ENCODE assay signal across 8 mouse cellular contexts in genomic region chr5:123133784-123134143, GRCm38 (mm10). TPM values are rescaled to one million over a fixed set of nuclear protein-coding genes. Genes with fewer than 3 reads are reported as not detected.
DNase-seq lines count a peak whose midpoint lies in the region; ATAC-seq lines count a peak whose summit lies in the region.

No protein-coding gene starts in this region.

- no peak overlapping the region for H3K9ac ChIP-seq in lung, embryonic 16.5 days (ENCODE audit: low read length)

- DNase-seq in adrenal gland, postnatal 25 days: peak; percentile 10
- no peak for DNase-seq in adrenal gland, postnatal 4 days (ENCODE audit: low spot score in 2 of 2)
- no peak for DNase-seq in lung, postnatal 25 days (ENCODE audit: low spot score)
- DNase-seq in limb, embryonic 10.5 days (ENCODE audit: low spot score): no peak
- DNase-seq in skeletal muscle tissue, adult 2 months (ENCODE audit: low read depth, low spot score): peak; percentile 50

- H3K27ac ChIP-seq in lung, embryonic 16.5 days (ENCODE audit: low read length): peak overlapping the region; percentile 100
- no peak overlapping the region for H3K27ac ChIP-seq in limb, embryonic 10.5 days

- peak overlapping the region; percentile 99; the same call in 1 of the 2 replicates for H3K4me2 ChIP-seq in lung, embryonic 16.5 days (ENCODE audit: low read depth, low read length)

- no peaks in the 10 kb centered on the region for H3K36me3 ChIP-seq in lung, embryonic 16.5 days (ENCODE audit: control insufficient read depth, insufficient read depth, low read length)
- peaks cover 51% of the 10 kb centered on the region for H3K36me3 ChIP-seq in limb, embryonic 10.5 days

- H3K4me1 ChIP-seq in lung, embryonic 16.5 days (replicated peaks; ENCODE audit: control insufficient read depth, insufficient read depth, low read length): peaks cover 65% of the 10 kb centered on the region
- H3K4me1 ChIP-seq in limb, embryonic 10.5 days: peaks cover 77% of the 10 kb centered on the region

- 19% methylated on average over 7 of the region's 7 CpGs for WGBS in lung, embryonic 16.5 days
- 46% methylated on average over 6 of the region's 7 CpGs for WGBS in limb, embryonic 10.5 days

- no peak for ATAC-seq in lung, embryonic 16.5 days (ENCODE audit: low read depth)
- no peak for ATAC-seq in megakaryocyte-erythroid progenitor cell, adult 5-6 weeks (replicated peaks; ENCODE audit: low FRiP score, low TSS enrichment, poor library complexity, severe bottlenecking)
- ATAC-seq in activated CD4-positive, CD25-positive, alpha-beta regulatory T cell, adult 4 months: no peak

- no peaks in the 10 kb centered on the region for H3K9me3 ChIP-seq in lung, embryonic 16.5 days (ENCODE audit: control insufficient read depth, low read length)
- no peaks in the 10 kb centered on the region for H3K9me3 ChIP-seq in limb, embryonic 10.5 days (replicated peaks)

- H3K4me3 ChIP-seq in lung, embryonic 16.5 days (ENCODE audit: low read length): no peak overlapping the region
- peak overlapping the region; percentile 26 for H3K4me3 ChIP-seq in limb, embryonic 10.5 days

- H3K27me3 ChIP-seq in lung, embryonic 16.5 days (ENCODE audit: control insufficient read depth, insufficient read depth, low read depth, low read length): no peaks in the 10 kb centered on the region
- peaks cover 4% of the 10 kb centered on the region; the same call in 1 of the 2 replicates for H3K27me3 ChIP-seq in limb, embryonic 10.5 days (ENCODE audit: low read depth, poor library complexity, severe bottlenecking)

RNA-seq across cellular contexts. Expression of gene Rhof, which starts 1.3 kb away (rescaled TPM):
- 1.1 and 1.6 TPM in 2 replicates for total RNA-seq in adrenal gland, postnatal 25 days (2021)
- 1 to 10 TPM; 1.8 TPM for total RNA-seq in adrenal gland, postnatal 4 days (2021)
- polyA plus RNA-seq in lung, embryonic 16.5 days (2015; fragmentation: Nextera tagmentation; extraction: Ambion mirVana): 5.3 and 5.6 TPM in 2 replicates
- polyA plus RNA-seq in limb, embryonic 10.5 days (2016; fragmentation: Nextera tagmentation; extraction: Ambion mirVana): 1.8 and 2.0 TPM in 2 replicates
- total RNA-seq in megakaryocyte-erythroid progenitor cell, adult 5-6 weeks (2014; fragmentation: Nextera tagmentation): 3.2 TPM in 1 of 2 replicates, not detected in the other
- total RNA-seq in megakaryocyte-erythroid progenitor cell, adult 5-6 weeks (2017): 0.61 and 1.1 TPM in 2 replicates
- polyA plus RNA-seq in activated CD4-positive, CD25-positive, alpha-beta regulatory T cell, adult 4 months (2017; shearing (Covaris generic)): 10 to 100 TPM; 54.3 to 75.1 TPM

RNA-seq across cellular contexts. Expression of gene Setd1b, which starts 8.2 kb away (rescaled TPM):
- total RNA-seq in adrenal gland, postnatal 25 days (2021): 34.7 and 41.6 TPM in 2 replicates
- 10 to 100 TPM; 36.8 to 37.2 TPM for total RNA-seq in adrenal gland, postnatal 4 days (2021)
- 8.4 and 9.1 TPM in 2 replicates for polyA plus RNA-seq in lung, embryonic 16.5 days (2015; fragmentation: Nextera tagmentation; extraction: Ambion mirVana)
- 9.4 and 10.6 TPM in 2 replicates for polyA plus RNA-seq in limb, embryonic 10.5 days (2016; fragmentation: Nextera tagmentation; extraction: Ambion mirVana)
- total RNA-seq in megakaryocyte-erythroid progenitor cell, adult 5-6 weeks (2014; fragmentation: Nextera tagmentation): 37.1 and 43.9 TPM in 2 replicates
- 2.1 and 3.9 TPM in 2 replicates for total RNA-seq in megakaryocyte-erythroid progenitor cell, adult 5-6 weeks (2017)
- 10 to 100 TPM; 12.5 to 12.9 TPM for polyA plus RNA-seq in activated CD4-positive, CD25-positive, alpha-beta regulatory T cell, adult 4 months (2017; shearing (Covaris generic))

RNA-seq across cellular contexts. Expression of gene Psmd9, which starts 35.4 kb away (rescaled TPM):
- 26.8 and 30.8 TPM in 2 replicates for total RNA-seq in adrenal gland, postnatal 25 days (2021)
- total RNA-seq in adrenal gland, postnatal 4 days (2021): 10 to 100 TPM; 36.0 to 36.5 TPM
- 87.0 and 91.8 TPM in 2 replicates for polyA plus RNA-seq in lung, embryonic 16.5 days (2015; fragmentation: Nextera tagmentation; extraction: Ambion mirVana)
- 90.1 and 92.0 TPM in 2 replicates for polyA plus RNA-seq in limb, embryonic 10.5 days (2016; fragmentation: Nextera tagmentation; extraction: Ambion mirVana)
- total RNA-seq in megakaryocyte-erythroid progenitor cell, adult 5-6 weeks (2014; fragmentation: Nextera tagmentation): 89.8 and 96.1 TPM in 2 replicates
- total RNA-seq in megakaryocyte-erythroid progenitor cell, adult 5-6 weeks (2017): 36.0 and 41.0 TPM in 2 replicates
- polyA plus RNA-seq in activated CD4-positive, CD25-positive, alpha-beta regulatory T cell, adult 4 months (2017; shearing (Covaris generic)): 10 to 100 TPM; 31.6 to 42.2 TPM

RNA-seq across cellular contexts. Expression of gene Hpd, which starts 48.8 kb away (rescaled TPM):
- total RNA-seq in adrenal gland, postnatal 25 days (2021): 1.4 and 25.2 TPM in 2 replicates
- 10 to 100 TPM in 1 of 2 experiments, 1 to 10 TPM in 1; 2.2 to 48.2 TPM for total RNA-seq in adrenal gland, postnatal 4 days (2021)
- polyA plus RNA-seq in lung, embryonic 16.5 days (2015; fragmentation: Nextera tagmentation; extraction: Ambion mirVana): 0.18 and 0.91 TPM in 2 replicates
- not detected in 2 replicates for polyA plus RNA-seq in limb, embryonic 10.5 days (2016; fragmentation: Nextera tagmentation; extraction: Ambion mirVana)
- total RNA-seq in megakaryocyte-erythroid progenitor cell, adult 5-6 weeks (2014; fragmentation: Nextera tagmentation): not detected in 2 replicates
- not detected in 2 replicates for total RNA-seq in megakaryocyte-erythroid progenitor cell, adult 5-6 weeks (2017)
- not detected for polyA plus RNA-seq in activated CD4-positive, CD25-positive, alpha-beta regulatory T cell, adult 4 months (2017; shearing (Covaris generic))

Comparison
In these comparisons a context has a peak if more than half of its experiments do, and no peak if none do; other contexts are left out.
1. DNase-seq: peak in adrenal gland, postnatal 25 days (single experiment) and skeletal muscle tissue, adult 2 months (single experiment); none in adrenal gland, postnatal 4 days (0 of 2), lung, postnatal 25 days (single experiment) and limb, embryonic 10.5 days (single experiment).